Mouse (Mus musculus) heart, adult 2 months (tissue): ENCODE measurements around the gene Smg9. TPM values are rescaled to one million over a fixed set of nuclear protein-coding genes. Genes with fewer than 3 reads are reported as not detected.
A peak's percentile ranks its signal among the peaks of the same experiment; 100 is the strongest.

Experiments
- DNase-seq, 2 experiments: peaks; one replicate each; pipeline ENCODE4 v3.0.0; 2021
- H3K27ac ChIP-seq: fragments of 200-600 bp; 2 replicates; pipeline ENCODE4 v1.8.1; 2022
- H3K27me3 ChIP-seq: fragments of 200-500 bp; 2 replicates; pipeline ENCODE4 v1.6.1; 2012; ENCODE audit warnings: mild to moderate bottlenecking, low read length, inconsistent platforms, mixed read lengths; ENCODE audit not compliant: control insufficient read depth, insufficient read depth
- H3K36me3 ChIP-seq: fragments of 200-500 bp; 2 replicates; pipeline ENCODE4 v1.6.1; 2012; ENCODE audit warnings: low read length, inconsistent platforms; ENCODE audit not compliant: control insufficient read depth, insufficient read depth
- H3K4me1 ChIP-seq: fragments of 200-500 bp; 2 replicates; pipeline ENCODE4 v1.6.1; 2011; ENCODE audit warnings: low read length; ENCODE audit not compliant: control insufficient read depth, insufficient read depth
- H3K4me3 ChIP-seq: fragments of 200-600 bp; 2 replicates; pipeline ENCODE4 v1.8.1; 2022
- H3K79me2 ChIP-seq: fragments of 200-500 bp; replicated peaks from 2 replicates; pipeline ENCODE4 v1.6.1; 2012; ENCODE audit warnings: mild to moderate bottlenecking, inconsistent platforms, low read length, moderate library complexity, mixed read lengths; ENCODE audit not compliant: control insufficient read depth, insufficient read depth
- H3K9ac ChIP-seq: fragments of 200-500 bp; 2 replicates; pipeline ENCODE4 v1.6.1; 2012; ENCODE audit warnings: low read depth, mild to moderate bottlenecking, control low read depth, inconsistent platforms, low read length, mixed read lengths
- CTCF ChIP-seq: fragments of 200-600 bp; IDR thresholded peaks from 2 replicates; pipeline ENCODE4 v1.8.1; 2022; ENCODE audit warnings: antibody characterized with exemption, mild to moderate bottlenecking, moderate library complexity
- EP300 ChIP-seq: fragments of 200-500 bp; IDR thresholded peaks from 2 replicates; pipeline ENCODE4 v1.6.1; 2011; ENCODE audit warnings: low read depth, low read length, control low read depth; ENCODE audit not compliant: insufficient read depth
- POLR2A ChIP-seq: fragments of 200-500 bp; IDR thresholded peaks from 2 replicates; pipeline ENCODE4 v1.6.1; 2011; ENCODE audit warnings: mild to moderate bottlenecking, low read depth, low read length, control low read depth; ENCODE audit not compliant: insufficient read depth
- WGBS: fragments of 180-500 bp; shearing (Covaris S2); methylation state at CpG from one replicate; pipeline ENCODE4 v1.1.7; 2018; 5-methylcytosine and 5-hydroxymethylcytosine counted together
- intact Hi-C: fragments of 180-260 bp; cut with DNase I; formaldehyde crosslinking; loops from one replicate; pipeline ENCODE4 v1.15.1; 2025
- polyA plus RNA-seq: library from polyadenylated mRNA; depleted of rRNA; stranded (reverse); fragments of >200 nt; gene quantifications from 2 replicates; pipeline ENCODE4 v1.2.3, GENCODE M21; 2012
- total RNA-seq, 2 experiments: library from RNA; stranded (reverse); gene quantifications; 2 replicates each; pipeline ENCODE4 v1.2.3; 2021

The Smg9 gene
- total and polyA plus RNA-seq, 3 experiments = 5.9 to 19.2 (median 6.6) TPM

DNA sequence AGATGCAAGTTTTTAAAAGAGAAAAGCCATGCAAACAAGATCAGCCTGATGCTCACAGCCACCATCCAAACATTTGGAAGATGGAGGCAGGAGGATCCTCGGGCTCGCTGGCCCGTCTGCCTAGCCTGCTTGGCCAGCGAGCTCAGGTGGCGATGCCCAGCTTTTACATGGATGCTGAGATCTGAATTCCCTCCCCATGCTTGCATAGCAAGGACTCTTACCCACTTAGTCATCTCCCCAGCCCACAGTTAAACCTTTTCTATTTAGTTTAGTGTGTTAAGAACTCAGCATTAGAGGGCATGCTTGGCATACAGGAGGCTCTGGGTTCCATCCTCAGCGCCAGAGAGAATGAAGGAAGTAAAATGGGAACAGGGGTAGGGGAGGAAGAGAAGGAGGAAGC lies 39.8 kb downstream of the Smg9 start:
- H3K36me3 ChIP-seq = no peaks in the 10 kb centered on the region
- intact Hi-C loops = no loop called here
- H3K27me3 ChIP-seq = no peaks in the 10 kb centered on the region
- H3K27ac ChIP-seq = no peak overlapping the region
- no peak overlapping the region for H3K4me3 ChIP-seq
- no peak overlapping the region for H3K9ac ChIP-seq
- no peak for DNase-seq
- no peaks in the 10 kb centered on the region for H3K4me1 ChIP-seq
- H3K79me2 ChIP-seq = no peaks in the 10 kb centered on the region
- no peak for TF ChIP-seq CTCF
- TF ChIP-seq POLR2A = no peak
- TF ChIP-seq EP300 = no peak
- 79% methylated on average over 6 of the region's 6 CpGs for WGBS

- Histone ChIP-seq H3K27me3 (no peaks in the 10 kb centered on the region), H3K4me3 (no peak overlapping the region), H3K36me3 (no peaks in the 10 kb centered on the region), H3K4me1 (no peaks in the 10 kb centered on the region), H3K9ac (no peak overlapping the region), H3K27ac (no peak overlapping the region), H3K79me2 (no peaks in the 10 kb centered on the region)
- DNase-seq = no peak
- intact Hi-C loops = no loop called here
- TF ChIP-seq CTCF (no peak), EP300 (no peak), POLR2A (no peak)
- WGBS = 48% methylated on average over 7 of the region's 7 CpGs
Measured at GRCm38 (mm10) chr7:24439891-24440290, 40.5 kb downstream of the Smg9 start.

DNA sequence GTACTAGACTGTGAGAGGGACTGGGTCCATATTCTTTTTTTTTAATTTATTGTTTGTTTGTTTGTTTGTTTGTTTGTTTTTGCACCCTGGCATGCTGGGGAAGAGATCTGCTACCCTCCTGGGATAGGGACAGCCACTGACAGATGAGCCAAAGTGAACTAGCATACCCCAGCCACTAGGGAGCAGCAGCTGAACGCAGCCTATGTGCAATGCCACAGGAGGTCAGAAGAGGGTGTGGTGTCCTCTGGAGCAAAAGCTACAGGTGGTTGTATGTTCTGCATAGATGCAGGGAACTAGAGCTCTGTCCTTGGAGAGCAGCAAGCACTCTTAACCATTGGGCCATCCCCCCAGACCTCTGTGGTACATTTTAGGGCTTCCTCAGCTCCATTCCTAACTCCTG lies 42.4 kb downstream of the Smg9 start:
- Histone ChIP-seq H3K4me3 (no peak overlapping the region), H3K27ac (no peak overlapping the region), H3K9ac (no peak overlapping the region), H3K4me1 (no peaks in the 10 kb centered on the region), H3K79me2 (no peaks in the 10 kb centered on the region), H3K36me3 (no peaks in the 10 kb centered on the region), H3K27me3 (no peaks in the 10 kb centered on the region)
- TF ChIP-seq CTCF (peak; percentile 94), EP300 (peak; percentile 90), POLR2A (no peak)
- intact Hi-C loops = loop anchor here (1.0 kb wide), 1 partner anchor 33 kb away; no protein-coding TSS in a partner anchor
- peak; percentile 76 to 78 for DNase-seq
- 21% methylated on average over 1 of the region's 1 CpGs for WGBS

DNA sequence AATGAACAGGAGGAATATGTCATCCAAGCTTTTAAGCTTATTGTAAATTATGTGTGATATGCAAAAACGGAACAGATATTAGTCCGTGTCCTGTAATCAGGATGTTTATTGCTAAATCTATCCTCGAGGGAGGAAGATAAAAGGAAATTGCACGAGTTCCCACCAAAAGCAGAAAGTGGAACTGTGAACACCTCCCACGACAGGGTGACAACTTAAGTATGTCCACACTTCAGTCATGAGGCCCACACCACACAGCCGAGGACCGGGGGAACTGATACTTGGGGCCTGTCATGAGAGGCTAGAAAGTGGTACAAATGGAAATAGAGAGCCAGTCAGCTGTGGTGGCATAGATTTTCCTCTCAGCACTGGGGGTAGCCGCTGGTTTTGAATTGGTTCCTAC lies 42.9 kb downstream of the Smg9 start:
- Histone ChIP-seq H3K79me2 (no peaks in the 10 kb centered on the region), H3K27ac (no peak overlapping the region), H3K27me3 (no peaks in the 10 kb centered on the region), H3K4me1 (no peaks in the 10 kb centered on the region), H3K36me3 (no peaks in the 10 kb centered on the region), H3K9ac (no peak overlapping the region), H3K4me3 (no peak overlapping the region)
- WGBS = 46% methylated on average over 8 of the region's 8 CpGs
- peak in 1 of 2 experiments; percentile 41 for DNase-seq
- TF ChIP-seq CTCF = no peak
- TF ChIP-seq POLR2A = no peak
- TF ChIP-seq EP300 = no peak
- intact Hi-C loops = loop anchor here (1.0 kb wide), 1 partner anchor 32 kb away; no protein-coding TSS in a partner anchor

DNA sequence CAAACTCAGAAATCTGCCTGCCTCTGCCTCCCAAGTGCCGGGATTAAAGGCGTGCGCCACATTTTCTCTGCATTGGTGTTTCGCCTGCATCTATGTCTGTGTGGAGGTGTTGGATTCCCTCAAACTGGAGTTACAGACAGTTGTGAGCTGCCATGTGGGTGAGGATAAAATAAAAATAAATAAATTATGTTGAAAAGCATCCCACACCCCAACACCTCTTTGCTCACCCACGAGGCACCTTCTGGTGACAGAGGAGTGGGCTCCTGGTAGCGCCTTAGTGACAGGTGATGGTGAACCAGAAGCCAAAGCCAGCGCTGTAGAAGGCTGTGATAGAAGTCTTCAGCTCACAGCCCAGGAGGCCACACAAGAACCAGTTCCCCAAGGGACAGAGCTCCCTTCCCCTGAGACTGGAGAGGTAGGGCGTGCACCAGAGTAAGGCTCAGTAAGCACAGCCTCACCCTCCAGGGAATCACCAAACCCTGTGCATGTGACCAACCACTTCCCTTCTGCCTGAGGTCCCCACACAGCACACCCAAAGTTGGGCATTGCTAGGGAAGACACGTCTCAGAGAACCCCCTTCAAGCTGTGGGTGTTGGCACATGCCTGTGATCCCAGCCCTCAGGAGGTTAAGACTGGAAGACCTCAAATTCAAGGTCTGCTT lies 46.0 kb downstream of the Smg9 start:
- intact Hi-C loops = no loop called here
- H3K27ac ChIP-seq = no peak overlapping the region
- H3K4me3 ChIP-seq = no peak overlapping the region
- H3K9ac ChIP-seq = no peak overlapping the region
- no peaks in the 10 kb centered on the region for H3K36me3 ChIP-seq
- no peaks in the 10 kb centered on the region for H3K4me1 ChIP-seq
- no peaks in the 10 kb centered on the region for H3K27me3 ChIP-seq
- DNase-seq = peak in 1 of 2 experiments; percentile 59
- no peak for TF ChIP-seq CTCF
- TF ChIP-seq EP300 = no peak
- no peak for TF ChIP-seq POLR2A
- no peaks in the 10 kb centered on the region for H3K79me2 ChIP-seq
- WGBS = 81% methylated on average over 9 of the region's 9 CpGs

- DNase-seq = no peak
- Histone ChIP-seq H3K27me3 (no peaks in the 10 kb centered on the region), H3K4me3 (no peak overlapping the region), H3K4me1 (no peaks in the 10 kb centered on the region), H3K79me2 (no peaks in the 10 kb centered on the region), H3K27ac (no peak overlapping the region), H3K9ac (no peak overlapping the region), H3K36me3 (no peaks in the 10 kb centered on the region)
- 71% methylated on average over 7 of the region's 7 CpGs for WGBS
- peak; percentile 14 for TF ChIP-seq CTCF
- TF ChIP-seq POLR2A = no peak
- TF ChIP-seq EP300 = no peak
- intact Hi-C loops = no loop called here
Measured at GRCm38 (mm10) chr7:24446697-24447340, 47.4 kb downstream of the Smg9 start.
